Mouse (Mus musculus) testis, adult 2 months (tissue): ENCODE results near the gene Snx18. TPM values are rescaled to one million over a fixed set of nuclear protein-coding genes. Genes with fewer than 3 reads are reported as not detected.

Source experiments
- H3K27ac ChIP-seq: fragments of 200-500 bp; 2 replicates; pipeline ENCODE4 v1.5.1; 2012; ENCODE audit warnings: low read depth, low read length; ENCODE audit not compliant: control insufficient read depth, insufficient read depth
- H3K27me3 ChIP-seq: fragments of 200-500 bp; 2 replicates; pipeline ENCODE4 v1.6.1; 2012; ENCODE audit warnings: mild to moderate bottlenecking, low read length, moderate library complexity; ENCODE audit not compliant: control insufficient read depth, insufficient read depth
- H3K36me3 ChIP-seq: fragments of 200-500 bp; 2 replicates; pipeline ENCODE4 v1.6.1; 2012; ENCODE audit warnings: mild to moderate bottlenecking, low read length; ENCODE audit not compliant: control insufficient read depth, insufficient read depth
- H3K4me1 ChIP-seq: fragments of 200-500 bp; 2 replicates; pipeline ENCODE4 v1.6.1; 2012; ENCODE audit warnings: low read length; ENCODE audit not compliant: control insufficient read depth, insufficient read depth
- H3K4me3 ChIP-seq: fragments of 200-500 bp; 2 replicates; pipeline ENCODE4 v1.5.1; 2012; ENCODE audit warnings: low read depth, mild to moderate bottlenecking, low read length, moderate library complexity, mixed read lengths; ENCODE audit not compliant: control insufficient read depth
- CTCF ChIP-seq: fragments of 200-500 bp; IDR thresholded peaks from 2 replicates; pipeline ENCODE4 v1.5.1; 2012; ENCODE audit warnings: low read depth, mild to moderate bottlenecking, inconsistent platforms, low read length, moderate library complexity; ENCODE audit not compliant: control insufficient read depth, insufficient read depth, insufficient replicate concordance
- POLR2A ChIP-seq: fragments of 200-500 bp; IDR thresholded peaks from 2 replicates; pipeline ENCODE4 v1.6.1; 2012; ENCODE audit warnings: low read depth, mild to moderate bottlenecking, inconsistent platforms, low read length, moderate library complexity; ENCODE audit not compliant: control insufficient read depth
- polyA plus RNA-seq: library from polyadenylated mRNA; depleted of rRNA; stranded (reverse); fragments of >200 nt; gene quantifications from 2 replicates; pipeline ENCODE4 v1.2.3, GENCODE M21; 2012

Snx18 gene
- polyA plus RNA-seq, 1 experiment, result 2.0 TPM

GRCm38 (mm10) chr13:113559646-113560045 lies 58.7 kb downstream of the Snx18 start:
- no peaks in the 10 kb centered on the region for H3K4me1 ChIP-seq
- H3K27ac ChIP-seq, result no peak overlapping the region
- H3K36me3 ChIP-seq, result no peaks in the 10 kb centered on the region
- no peaks in the 10 kb centered on the region for H3K27me3 ChIP-seq
- TF ChIP-seq CTCF (no peak), POLR2A (no peak)
- no peak overlapping the region for H3K4me3 ChIP-seq

DNA sequence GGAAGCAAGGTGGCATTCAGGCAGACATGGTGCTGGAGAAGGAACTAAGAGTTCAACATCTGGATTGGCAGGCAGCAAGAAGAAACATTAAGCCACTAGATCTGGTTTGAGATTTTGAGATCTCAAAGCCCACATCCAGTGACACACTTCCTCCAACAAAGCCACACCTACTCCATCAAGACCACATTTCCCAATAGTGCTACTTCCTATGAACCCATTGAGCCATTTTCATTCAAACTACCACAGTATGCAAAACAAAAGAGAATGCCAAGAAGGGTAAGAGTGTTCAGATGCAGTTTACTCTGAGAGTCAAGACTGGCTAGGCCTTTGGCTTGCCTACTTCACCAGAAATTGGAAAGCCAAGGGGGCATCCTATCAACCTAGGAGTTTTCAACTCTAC lies 61.8 kb downstream of the Snx18 start:
- Histone ChIP-seq H3K27ac (no peak overlapping the region), H3K36me3 (no peaks in the 10 kb centered on the region), H3K4me1 (no peaks in the 10 kb centered on the region), H3K4me3 (no peak overlapping the region), H3K27me3 (no peaks in the 10 kb centered on the region)
- no peak for TF ChIP-seq POLR2A
- no peak for TF ChIP-seq CTCF

DNA sequence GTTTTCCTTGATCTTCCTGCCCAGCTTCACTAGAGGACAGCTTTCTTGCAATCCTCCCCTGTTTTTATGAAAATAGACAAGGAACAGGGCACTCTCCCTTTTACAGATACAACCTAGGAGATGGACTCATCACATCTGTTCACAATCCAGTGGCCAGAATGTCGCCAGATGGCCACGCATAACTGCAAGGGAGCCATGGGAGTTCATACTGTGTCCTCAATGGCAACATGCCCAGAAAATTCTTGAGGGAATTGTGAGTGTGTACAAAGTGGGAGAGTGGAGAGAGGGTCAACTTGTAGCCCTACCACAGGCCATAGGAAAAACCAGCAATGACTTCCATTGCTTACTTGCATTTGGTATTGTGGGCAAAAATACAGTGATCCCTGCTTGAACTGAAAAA lies 63.1 kb downstream of the Snx18 start:
- H3K27me3 ChIP-seq, result no peaks in the 10 kb centered on the region
- no peaks in the 10 kb centered on the region for H3K4me1 ChIP-seq
- TF ChIP-seq POLR2A, result no peak
- TF ChIP-seq CTCF, result no peak
- H3K4me3 ChIP-seq, result no peak overlapping the region
- no peak overlapping the region for H3K27ac ChIP-seq
- H3K36me3 ChIP-seq, result no peaks in the 10 kb centered on the region

- Histone ChIP-seq H3K4me1 (no peaks in the 10 kb centered on the region), H3K27ac (no peak overlapping the region), H3K27me3 (no peaks in the 10 kb centered on the region), H3K4me3 (no peak overlapping the region), H3K36me3 (no peaks in the 10 kb centered on the region)
- TF ChIP-seq POLR2A (no peak), CTCF (no peak)
These were observed 64.6 kb downstream of the Snx18 start for GRCm38 (mm10) chr13:113553603-113554230.

DNA sequence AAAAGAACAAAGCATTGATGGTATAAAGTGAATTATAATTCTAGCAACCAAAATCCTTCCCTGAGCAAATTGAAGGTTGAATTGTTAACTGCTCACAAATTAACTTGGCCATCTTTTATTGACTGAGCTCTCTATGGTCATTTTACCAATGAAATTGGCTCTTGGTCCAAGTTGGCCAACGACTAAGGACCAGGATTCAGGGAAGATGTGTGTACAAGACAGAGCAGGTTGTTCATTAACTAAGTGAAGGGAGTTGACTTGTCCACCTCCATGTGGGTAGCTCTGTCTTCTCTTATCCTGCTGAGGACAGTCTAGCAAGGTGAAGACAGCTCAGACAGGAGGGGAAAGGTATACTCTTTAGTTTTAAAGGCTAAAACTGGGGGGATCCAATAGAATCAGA lies 66.0 kb downstream of the Snx18 start:
- Histone ChIP-seq H3K27me3 (no peaks in the 10 kb centered on the region), H3K4me1 (no peaks in the 10 kb centered on the region)
- TF ChIP-seq POLR2A (no peak), CTCF (no peak)

DNA sequence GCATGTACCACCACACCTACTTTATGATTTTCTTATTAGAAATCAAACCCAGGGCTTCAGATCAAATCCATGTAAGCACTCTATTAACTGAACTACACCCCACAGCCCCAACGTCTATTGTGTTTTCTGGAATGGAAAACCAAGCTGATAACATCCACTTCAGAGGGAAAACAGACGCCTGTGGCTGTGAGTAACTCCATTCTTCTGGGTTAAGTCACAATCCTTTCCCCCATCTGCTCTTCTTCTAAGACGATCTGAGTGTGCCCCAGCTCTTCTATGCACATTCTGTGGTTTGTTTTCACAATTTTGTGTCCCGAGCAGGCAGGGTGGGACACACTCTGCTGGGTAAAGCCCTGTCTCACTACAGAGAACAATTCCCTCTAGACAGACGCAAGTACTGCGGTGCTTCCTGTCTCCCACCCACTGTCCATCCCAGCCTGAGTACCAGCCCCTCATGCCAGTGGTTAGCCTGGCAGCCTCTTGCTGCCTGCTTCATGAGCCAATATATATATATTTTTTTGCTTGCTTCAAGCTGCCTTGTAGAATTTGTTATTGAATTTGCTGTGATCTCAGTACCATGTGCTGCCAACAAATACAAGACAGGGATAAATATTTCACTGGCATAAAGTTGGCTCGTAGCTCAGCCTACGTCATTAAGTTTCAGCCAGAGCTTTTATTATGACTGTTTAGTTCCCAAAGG lies 67.3 kb downstream of the Snx18 start:
- no peaks in the 10 kb centered on the region for H3K27me3 ChIP-seq
- no peaks in the 10 kb centered on the region for H3K36me3 ChIP-seq
- H3K27ac ChIP-seq, result no peak overlapping the region
- H3K4me3 ChIP-seq, result no peak overlapping the region
- no peaks in the 10 kb centered on the region for H3K4me1 ChIP-seq
- TF ChIP-seq POLR2A (no peak), CTCF (no peak)

More for the DNA sequence above, 66.0 kb downstream of the Snx18 start:
- no peak overlapping the region for H3K27ac ChIP-seq
- H3K4me3 ChIP-seq, result no peak overlapping the region
- H3K36me3 ChIP-seq, result no peaks in the 10 kb centered on the region

- Histone ChIP-seq H3K4me1 (no peaks in the 10 kb centered on the region), H3K4me3 (no peak overlapping the region), H3K27me3 (no peaks in the 10 kb centered on the region), H3K36me3 (no peaks in the 10 kb centered on the region), H3K27ac (no peak overlapping the region)
- TF ChIP-seq CTCF (no peak), POLR2A (no peak)
These were observed 69.3 kb downstream of the Snx18 start for GRCm38 (mm10) chr13:113549021-113549420.
